Mouse (Mus musculus): ENCODE data around the gene Arhgdia.

Gene Arhgdia

DNA sequence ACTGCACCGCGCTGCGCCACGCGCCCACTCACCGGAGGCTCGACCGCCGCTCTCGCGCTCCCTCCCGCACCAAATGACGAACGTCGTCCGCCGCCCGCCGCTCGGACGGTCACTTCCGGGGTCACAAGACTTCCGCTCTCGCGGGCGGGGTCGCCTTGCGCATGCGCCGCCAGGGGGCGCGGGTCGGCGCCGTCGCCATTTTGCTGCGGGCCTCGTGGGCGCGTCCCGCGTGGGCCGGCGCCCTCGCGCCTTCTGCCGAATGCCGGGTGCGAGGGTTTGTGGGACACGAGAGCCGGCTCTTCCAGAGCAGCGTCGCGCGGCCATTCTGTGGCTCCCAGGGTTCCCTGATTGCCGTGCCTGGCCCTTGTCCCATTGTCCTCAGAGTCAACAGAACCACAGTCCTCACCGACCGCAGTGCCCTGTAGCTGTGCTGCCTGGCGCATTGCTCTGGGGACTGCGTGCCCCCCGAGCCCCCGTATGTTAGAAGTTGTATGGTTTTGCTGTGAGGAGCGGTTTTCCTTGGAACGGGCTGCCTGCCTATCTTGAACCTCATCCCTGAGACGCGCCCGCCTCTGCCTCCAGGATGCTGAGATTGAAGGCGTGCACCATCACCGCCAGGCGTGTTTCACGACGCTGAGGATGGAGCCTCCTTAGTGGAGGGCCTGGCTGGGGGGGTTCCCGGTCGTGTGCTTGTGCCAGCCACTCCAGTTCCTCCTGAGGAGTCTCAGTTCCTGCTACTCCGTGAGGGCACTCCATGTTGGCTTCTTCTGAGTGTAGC is at the start of gene Arhgdia:
Gene Arhgdia (minus strand): TSS at position 135 of the 778 bp plus-strand sequence.
- DNase-seq (ENCODE audit: low spot score in 2 of 2): peak; percentile 89 to 90

DNA sequence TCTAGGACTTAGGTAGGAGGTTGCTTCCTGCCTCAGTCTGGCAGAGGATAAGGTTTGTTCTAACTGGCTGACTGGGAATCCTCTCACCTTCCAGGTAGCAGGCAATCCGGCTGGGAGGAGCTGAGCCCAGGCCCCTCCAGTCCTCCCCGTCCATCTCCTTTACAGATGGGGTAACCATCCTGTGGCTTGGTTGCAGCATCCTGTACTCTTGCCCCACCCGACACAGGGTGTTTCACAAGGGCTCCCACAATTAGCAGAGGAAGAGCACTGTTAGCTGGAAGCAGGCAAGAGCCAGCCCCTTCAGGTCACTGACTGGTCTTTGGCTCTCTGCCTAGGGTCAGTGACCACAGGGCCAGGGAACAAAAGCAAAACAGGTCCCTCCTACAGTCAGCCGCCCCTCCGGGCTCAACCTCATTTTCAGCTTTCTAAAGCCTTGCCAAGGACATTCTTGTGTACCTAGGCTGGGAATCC is 49.0 kb upstream of the Arhgdia start:
- DNase-seq (ENCODE audit: low spot score in 2 of 2): peak; percentile 51 to 57

DNA sequence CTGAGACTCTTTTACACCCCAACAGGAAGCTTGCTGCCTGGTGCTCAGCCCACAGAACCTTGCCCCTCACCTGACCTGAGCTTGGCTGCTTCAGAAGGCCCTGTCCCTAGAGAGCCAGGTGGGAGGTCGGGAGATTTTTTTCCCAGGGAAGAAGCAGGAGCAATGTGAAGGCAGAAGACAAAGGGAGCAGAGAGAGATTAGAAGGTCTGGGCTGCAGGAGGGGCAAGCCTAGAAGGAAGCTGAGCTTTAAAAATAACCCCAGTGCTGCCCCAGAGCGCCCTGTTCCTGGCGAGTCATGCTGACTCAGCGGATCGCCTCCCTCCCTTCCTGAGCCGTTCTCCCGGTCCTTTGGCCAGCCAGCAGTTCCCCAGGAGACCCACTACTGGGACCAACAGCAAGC is 48.5 kb upstream of the Arhgdia start:
- DNase-seq (ENCODE audit: low spot score in 2 of 2): peak; percentile 63

DNA sequence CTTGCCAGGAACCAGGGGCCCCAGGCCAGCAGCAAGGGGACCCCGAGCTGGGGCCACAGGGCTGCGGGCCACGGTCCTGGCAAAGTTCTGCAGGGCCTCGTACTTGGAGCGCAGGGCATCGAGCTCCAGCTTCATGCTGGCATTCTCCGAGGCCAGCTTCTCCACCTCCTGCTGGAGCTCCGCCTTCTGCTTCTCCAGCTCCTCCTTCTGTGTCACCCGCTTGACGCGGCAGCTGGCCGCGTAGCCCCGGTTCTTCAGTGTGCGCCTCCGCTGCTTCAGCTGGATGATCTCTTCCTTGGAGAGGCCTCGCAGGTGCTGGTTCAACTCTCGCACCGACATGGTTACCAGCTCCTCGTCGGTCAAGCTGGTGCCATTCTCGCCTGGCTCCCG is 47.9 kb upstream of the Arhgdia start:
- DNase-seq (ENCODE audit: low spot score in 2 of 2): no peak

DNA sequence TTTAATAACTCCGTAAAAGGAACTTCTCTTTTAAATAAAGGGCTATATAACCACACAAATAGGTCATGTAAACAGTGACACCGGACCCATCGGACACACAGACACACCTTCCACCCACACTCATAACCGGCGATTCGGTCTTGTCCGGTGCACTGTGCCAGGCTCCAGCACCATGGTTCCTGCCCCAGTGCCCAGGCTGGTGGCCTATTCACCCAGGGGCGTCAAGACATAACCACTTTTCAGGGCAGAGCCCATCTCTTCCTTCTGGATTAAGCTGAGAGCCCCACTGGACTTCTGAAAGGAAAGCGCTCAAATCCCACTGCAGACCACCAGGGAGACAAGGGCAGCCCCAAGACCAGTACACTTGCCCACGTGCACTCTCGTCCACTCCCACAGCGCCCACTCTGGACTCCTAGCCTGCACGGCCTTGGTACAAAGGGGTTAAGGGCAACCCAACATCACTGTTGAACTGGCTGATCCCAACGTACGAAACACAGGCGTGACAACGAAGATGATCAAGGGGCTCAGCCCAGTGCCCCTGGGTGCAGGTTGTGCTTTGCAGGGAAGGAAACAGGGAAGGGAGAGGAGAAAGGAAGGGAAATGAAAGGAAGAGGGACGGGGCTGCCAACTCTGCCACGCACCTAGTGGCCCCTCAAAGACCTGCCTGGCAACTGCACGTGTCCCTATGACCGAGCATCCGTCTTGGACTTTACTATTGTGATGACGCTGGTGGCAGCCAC is 47.3 kb upstream of the Arhgdia start:
- no peak for DNase-seq (ENCODE audit: low spot score in 2 of 2)

DNA sequence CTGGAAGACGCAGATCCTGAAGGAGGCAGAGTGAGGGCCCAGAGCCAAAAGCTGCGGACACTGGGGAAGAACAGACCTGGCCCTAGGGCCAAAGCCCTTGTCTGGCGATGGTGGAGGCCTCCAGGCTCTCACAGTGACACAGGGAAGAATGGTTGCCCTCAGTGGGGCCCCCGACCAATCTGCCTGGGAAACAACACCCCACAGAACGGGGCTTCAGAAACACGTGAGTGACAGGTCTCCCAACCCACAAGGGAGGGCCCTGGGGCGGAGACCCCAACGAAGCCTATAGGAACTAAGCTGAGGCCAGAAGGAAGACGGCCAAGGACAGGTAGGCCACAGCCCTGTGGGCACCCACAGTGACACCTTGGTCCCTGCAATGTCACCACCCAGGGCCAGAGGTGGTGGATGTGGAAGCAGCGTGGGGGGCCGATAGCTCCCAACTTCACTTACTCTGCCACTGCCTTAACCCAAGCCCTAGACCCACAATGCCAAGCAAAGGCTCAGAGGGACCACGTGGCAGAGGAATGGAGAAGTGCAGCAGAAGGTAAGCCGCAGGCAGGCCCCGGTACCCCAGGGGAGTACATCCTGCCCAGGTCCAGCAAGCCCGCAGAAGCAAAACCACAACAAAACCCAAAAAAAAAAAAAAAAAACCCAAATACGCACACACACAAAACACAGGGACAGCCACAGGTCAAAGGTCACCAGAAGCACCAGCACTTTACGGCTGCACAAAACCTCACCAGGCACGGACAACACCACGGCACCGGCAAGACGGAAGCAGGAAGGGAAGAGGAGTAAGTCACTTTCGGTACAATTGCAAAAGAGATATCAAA is 46.3 kb upstream of the Arhgdia start:
- DNase-seq (ENCODE audit: low spot score in 2 of 2): no peak

DNA sequence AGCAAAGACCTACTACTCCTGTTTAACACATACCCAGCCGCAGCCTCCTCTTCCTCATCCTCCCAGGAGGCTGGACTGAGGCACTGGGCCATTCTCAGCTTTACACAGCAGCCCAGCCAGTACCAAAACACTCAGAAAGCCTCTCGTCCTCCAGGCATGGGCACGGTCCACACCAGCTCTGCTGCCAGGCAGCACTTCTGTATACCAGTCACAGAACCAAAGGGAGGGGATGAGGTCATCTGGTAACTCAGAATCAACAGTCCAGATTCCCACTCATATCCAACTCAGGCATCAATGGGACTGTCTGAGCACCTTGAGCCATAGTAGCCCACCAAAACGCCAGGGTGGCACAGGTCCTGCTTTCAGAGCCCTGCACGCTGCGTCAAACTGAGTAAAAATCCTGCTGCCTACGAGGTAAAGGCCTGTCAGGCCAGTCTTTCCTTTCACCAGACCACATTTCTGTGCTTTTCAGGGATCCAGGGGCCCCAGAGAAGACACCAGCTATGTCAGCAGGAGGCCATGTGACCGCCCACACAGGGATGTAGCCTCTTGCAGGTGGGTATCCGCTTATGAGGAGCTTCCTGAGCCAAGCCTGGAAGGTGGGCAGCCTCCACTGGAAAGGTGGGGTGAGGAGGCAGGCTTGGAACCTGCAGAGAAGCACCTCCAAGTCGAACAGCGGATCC is 45.5 kb upstream of the Arhgdia start:
- no peak for DNase-seq (ENCODE audit: low spot score in 2 of 2)

DNA sequence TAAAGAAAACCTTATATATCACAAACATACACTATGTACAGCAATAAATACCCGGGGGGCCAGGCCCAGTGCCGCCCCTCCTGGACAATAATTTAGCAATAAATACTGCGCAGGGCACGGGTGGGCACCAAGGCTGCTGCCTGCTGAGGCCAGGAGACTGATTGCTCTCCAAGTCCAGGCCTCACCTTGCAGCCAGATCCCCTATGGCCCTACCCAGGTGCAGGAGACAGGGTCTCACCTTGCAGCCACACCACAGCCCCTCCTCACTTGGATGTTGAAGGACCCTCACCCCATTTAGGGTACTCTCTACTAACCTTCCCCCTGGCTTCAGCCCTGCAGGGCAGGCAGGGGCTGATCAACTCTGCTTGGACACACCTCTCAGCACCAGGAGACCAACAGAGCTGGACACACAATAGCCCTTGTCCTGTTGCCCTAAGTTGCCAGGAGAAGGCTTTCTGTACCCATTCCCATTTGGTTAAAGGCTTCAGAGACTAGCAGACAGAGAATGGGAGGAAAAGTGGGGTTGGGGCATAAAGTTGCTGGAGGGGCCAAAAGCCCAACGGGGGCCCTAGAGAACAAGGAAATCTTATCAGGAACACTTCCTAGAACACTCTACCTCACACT is 43.8 kb upstream of the Arhgdia start, which contains the start of gene Sirt7:
Gene Sirt7 (minus strand): TSS at position 89 of the 624 bp plus-strand sequence.
- DNase-seq (ENCODE audit: low spot score in 2 of 2): no peak

DNA sequence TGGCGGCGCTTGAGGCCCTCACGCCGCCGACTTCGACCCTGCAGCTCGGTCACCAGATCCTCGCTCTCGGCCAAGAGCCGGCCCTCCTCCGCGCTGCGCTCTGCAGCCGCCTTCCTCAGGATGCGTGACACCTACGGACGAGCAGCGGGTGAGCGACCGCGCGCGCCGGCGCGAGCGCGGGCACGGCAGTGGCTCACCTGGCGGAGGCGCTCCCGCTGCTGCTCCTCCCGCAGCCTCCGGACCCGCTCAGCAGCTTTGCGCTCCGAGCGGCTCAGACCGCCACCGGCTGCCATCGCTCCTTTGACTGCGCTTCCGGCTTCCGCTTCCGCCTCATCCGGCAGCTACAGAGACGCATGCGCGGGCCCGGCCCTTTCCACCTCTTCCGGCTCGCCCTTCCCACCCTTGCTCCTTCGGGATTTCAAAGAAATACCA is 43.3 kb upstream of the Arhgdia start:
- DNase-seq (ENCODE audit: low spot score in 2 of 2): peak; percentile 84

DNA sequence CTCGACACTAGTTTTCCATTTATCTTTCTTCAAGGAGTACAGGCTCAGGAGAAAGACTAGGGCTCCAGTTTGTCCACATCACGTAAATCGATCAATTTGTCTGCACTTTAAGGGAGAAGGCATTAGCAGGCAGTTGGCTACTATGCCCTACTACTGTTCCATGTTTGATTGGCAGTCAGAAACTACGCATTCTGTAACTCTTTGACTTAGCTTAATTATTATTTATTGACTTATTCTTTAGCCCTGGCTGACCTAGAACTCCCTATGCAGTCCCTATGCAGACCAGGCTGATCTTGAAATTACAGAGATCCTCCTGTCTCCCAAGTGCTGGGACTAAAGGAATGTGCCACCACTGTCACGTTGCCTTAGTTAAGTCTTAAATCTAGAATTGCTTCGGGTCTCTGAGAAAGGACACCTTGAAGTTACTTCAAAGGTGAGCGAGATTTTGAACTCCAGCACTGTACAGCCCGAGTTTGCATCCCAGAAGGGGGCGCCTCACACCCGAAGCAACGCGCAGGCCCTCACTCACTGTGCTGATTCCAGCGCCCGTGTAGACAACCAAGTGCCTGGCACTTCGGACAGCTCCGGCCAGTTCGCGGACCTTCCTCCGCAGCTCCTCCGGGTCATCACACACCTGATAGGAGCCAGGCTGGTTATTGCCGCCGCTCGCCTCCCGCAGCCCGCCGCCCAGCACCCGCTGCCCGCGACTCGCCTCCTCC is 42.7 kb upstream of the Arhgdia start:
- DNase-seq (ENCODE audit: low spot score in 2 of 2): no peak

DNA sequence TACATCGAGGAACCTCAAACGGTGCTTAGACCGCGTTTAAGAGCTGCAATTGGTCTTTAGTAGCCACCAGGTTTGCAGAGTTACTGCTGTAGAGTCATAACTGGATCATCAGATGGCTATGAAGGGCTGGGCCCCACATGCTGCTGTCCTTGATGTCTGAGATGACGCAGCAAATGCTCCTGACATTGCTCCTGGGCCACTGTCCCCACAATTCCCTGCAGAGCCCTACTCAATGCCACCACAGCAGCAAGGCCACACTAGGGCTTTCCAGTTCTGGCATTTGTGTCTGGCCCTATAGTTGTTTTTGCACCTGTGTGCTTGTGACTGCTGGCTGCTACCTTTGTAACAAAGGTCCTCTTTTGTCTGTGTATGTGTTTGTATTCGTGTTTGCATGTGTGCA is 41.4 kb upstream of the Arhgdia start:
- DNase-seq (ENCODE audit: low spot score in 2 of 2): no peak

DNA sequence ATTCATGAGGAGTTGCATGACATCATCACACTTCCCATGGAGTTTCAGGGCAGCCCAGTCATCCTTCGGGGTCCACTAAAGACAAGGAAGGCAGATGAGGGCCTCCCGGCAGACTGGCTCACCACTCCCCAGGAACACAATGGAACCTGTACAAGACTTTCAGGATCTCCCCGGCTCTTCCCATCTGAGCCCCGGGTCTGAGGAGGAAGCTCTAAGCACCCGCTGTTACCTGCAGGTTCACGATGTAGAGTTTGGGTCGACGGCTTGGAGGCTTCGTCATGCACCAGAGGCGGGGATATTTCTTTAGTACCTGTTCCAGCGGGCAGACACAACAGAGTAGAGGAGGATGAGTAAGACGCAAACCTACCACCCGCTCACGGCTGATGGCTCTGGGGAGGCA is 38.8 kb upstream of the Arhgdia start:
- DNase-seq (ENCODE audit: low spot score in 2 of 2): no peak

DNA sequence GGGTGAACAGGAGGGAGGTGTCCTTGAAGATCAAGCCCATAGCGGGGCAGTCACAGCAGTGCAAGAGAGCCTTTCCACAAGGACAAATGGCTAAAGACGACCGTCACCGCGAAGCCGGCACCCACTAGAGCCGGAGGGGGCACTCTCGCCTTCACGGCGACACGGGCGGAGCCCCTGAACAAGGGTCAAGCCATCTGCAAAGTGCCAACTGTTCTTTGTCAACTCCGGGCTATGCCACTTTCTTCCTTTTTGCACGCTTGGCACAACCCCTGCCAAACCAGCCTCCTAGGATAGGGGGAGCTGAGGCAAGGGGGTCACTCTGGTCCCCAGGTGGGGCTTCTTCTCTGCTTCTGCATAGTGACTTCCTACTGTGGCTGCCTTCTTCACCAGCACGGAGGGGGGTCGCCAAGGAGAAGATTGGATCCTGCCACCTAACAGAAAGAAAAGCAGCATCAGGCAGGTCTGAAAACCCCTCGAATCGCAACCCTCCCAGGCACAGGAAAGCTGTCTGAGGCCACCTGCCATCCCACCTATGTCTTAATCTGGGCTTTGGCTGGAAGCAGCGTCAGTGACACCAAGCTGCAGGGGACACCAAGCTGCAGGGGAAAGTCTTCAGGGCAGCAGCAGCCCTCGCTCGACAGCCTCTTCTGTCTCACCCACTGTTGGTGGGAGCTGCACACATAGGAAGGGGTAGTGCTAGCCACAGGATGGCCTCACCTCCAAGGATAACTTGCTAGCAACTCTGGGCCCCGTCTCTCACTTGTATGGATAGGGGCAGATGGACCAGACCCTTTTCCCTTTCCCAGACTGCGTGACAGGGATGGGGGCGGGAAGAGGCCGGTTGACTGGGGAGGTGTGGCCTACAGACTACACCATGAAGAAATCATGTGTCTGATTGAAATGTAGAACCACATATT is 37.5 kb upstream of the Arhgdia start:
- DNase-seq (ENCODE audit: low spot score in 2 of 2): no peak

DNA sequence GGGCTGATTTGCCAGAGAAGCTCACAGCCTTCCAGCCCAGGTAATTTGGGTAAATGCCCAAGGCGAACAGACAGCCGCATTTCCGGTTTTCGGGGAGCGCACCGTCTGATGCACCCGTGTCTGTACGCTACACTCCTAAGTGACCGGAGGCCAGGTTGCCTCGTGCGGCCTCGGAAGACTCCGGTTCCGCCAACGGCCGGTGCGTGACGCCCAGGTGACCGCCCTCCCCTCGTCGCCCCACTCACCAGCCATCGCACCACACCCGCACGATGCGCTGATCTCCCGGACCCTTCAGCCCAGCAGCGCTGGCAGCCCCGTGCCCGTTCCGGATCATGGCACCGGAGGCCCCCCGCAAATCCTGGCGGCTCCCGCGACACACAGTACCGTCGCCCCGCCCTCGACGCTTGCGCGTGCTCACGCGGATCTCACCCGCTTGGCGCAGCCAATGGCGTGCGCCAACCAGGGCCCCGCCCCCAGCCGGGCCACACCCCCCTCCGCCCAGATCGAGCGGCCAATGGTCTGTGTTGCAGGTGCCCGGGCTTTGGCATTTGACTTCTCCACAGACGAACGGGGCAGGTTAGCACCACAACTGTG is 36.2 kb upstream of the Arhgdia start, which contains the start of gene Pcyt2:
Gene Pcyt2 (minus strand): TSS at position 418 of the 594 bp plus-strand sequence.
- DNase-seq (ENCODE audit: low spot score in 2 of 2): peak; percentile 85 to 86

DNA sequence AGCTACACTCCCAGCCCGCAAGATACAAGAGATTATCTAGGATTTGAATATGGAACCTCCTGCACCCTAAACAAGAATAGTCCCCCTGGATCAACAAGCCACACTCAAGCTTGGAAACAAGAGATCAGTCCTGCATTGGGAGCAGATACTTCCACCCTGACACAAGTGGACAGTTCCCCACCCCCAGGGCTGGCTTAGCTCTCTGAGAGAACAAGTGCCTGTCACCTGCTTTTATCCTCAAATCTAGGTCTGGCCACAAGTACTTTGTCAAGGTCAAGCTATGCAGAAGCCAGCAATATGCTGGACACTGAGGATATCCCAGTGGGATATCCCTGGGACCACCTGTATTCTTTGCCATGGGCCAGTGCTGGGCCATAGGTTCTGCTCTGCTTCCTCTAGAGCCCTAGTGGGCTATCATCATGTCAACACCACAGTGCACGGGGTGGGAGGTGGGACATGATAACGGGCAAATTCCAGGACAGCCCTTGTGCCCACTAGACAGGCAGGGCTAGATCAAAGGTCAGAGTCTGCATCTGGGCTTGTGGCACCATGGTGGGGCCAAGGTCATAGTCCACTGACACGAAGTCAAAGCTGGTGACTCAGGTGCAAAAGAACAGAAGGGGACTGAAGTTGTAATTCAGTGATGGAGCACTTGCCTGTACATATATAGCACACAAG is 35.3 kb upstream of the Arhgdia start:
- DNase-seq (ENCODE audit: low spot score in 2 of 2): no peak

DNA sequence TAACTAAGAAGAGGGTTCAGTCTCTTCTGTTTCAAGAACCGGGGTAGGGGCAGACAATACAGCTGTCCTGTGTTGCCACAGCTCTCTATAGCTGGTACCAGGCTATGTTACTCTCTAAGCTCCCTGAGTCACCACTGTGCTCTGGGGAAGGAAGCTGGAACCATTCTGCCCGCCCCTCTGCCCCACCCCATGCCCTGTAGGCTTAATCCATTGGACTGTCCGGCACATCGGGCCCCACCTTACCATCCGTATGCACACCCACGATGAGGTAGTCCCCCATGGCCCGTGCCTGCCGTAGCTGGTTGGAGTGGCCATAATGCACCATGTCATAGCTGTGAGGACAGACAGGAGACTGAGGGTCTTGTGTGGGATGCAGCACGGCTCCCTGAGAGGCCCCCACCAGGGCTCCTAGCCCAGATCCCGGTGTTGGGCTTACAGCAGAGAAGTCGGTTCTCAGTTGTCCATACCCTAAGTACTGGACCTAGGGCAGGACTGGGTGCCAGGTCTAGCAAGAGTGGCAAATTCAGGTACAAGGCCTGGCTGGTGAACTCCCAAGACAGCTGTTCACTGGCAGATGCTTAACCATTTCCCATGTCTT is 34.3 kb upstream of the Arhgdia start:
- DNase-seq (ENCODE audit: low spot score in 2 of 2): no peak

DNA sequence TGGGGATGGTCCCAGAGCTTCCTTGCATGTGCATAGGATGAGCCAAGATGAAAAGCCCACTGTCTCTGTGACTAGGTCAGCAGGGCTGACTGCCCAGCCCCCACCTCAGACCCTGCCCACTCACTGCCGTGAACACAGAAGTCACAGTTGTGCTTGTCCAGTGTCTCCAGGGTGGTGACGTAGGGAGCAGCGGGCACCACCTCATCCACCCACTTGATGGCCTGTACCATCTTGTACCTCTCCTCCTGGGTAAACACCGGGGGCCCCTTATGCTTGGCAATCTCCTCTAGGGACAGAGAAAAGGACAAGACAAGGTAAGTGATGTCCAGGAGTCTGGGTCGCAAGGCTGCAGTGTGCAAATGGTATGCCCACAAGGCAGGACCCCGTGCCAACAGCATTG is 33.7 kb upstream of the Arhgdia start:
- no peak for DNase-seq (ENCODE audit: low spot score in 2 of 2)

DNA sequence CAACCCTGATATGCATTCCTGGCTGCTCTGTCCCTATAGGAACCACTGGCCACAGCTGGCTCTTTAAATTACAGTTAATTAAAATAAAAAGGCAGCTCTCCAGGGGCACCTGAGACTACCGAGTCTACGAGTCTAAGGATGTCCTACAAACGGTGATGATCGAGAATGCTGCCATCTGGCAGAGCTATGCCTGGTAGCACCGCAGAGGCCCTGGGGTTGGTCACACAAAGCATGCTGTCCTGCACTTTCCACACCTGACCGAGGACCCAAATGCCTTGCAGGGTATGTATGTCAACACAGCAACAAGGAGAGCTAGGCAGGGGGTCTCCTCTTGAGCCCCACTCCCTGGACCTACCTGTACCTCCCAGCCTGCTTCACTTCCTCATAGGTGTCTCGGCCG is 32.6 kb upstream of the Arhgdia start:
- no peak for DNase-seq (ENCODE audit: low spot score in 2 of 2)
